Mouse (Mus musculus): ENCODE data around the gene Mast2. TPM values are rescaled to one million over a fixed set of nuclear protein-coding genes. Genes with fewer than 3 reads are reported as not detected.

Gene Mast2
- total RNA-seq, 2 experiments from 2014 or later = 102 to 104 TPM

- intact Hi-C loops (cut with DNase I) = no loop called here
- no peak for DNase-seq (ENCODE audit: low spot score in 2 of 2)
Observed at GRCm38 (mm10) chr4:116422186-116422585, 41.8 kb downstream of the Mast2 start.

- no peak for DNase-seq (ENCODE audit: low spot score in 2 of 2)
- intact Hi-C loops (cut with DNase I) = no loop called here
Observed at GRCm38 (mm10) chr4:116421170-116421569, 42.8 kb downstream of the Mast2 start.

GRCm38 (mm10) chr4:116412993-116413392 lies 51.0 kb downstream of the Mast2 start:
- intact Hi-C loops (cut with DNase I) = no loop called here
- no peak for DNase-seq (ENCODE audit: low spot score in 2 of 2)

GRCm38 (mm10) chr4:116411401-116411800 lies 52.6 kb downstream of the Mast2 start:
- peak in 1 of 2 experiments; percentile 43 for DNase-seq (ENCODE audit: low spot score in 2 of 2)
- intact Hi-C loops (cut with DNase I) = no loop called here

- intact Hi-C loops (cut with DNase I) = no loop called here
- no peak for DNase-seq (ENCODE audit: low spot score in 2 of 2)
Observed at GRCm38 (mm10) chr4:116406668-116407067, 57.3 kb downstream of the Mast2 start.

- intact Hi-C loops (cut with DNase I) = no loop called here
Observed at GRCm38 (mm10) chr4:116405955-116406351, 58.0 kb downstream of the Mast2 start.

GRCm38 (mm10) chr4:116405276-116405954 lies 58.6 kb downstream of the Mast2 start:
- intact Hi-C loops (cut with DNase I) = no loop called here
- DNase-seq (ENCODE audit: low spot score in 2 of 2) = no peak

More at GRCm38 (mm10) chr4:116405955-116406351, 58.0 kb downstream of the Mast2 start:
- peak; percentile 35 to 59 for DNase-seq (ENCODE audit: low spot score in 2 of 2)

- intact Hi-C loops (cut with DNase I) = loop anchor here (5.0 kb wide), 1 partner anchor 242 kb away; no protein-coding TSS in a partner anchor
- DNase-seq (ENCODE audit: low spot score in 2 of 2) = peak; percentile 56 to 59
Observed at GRCm38 (mm10) chr4:116403884-116404283, 60.1 kb downstream of the Mast2 start.

- intact Hi-C loops (cut with DNase I) = loop anchor here (5.0 kb wide), 1 partner anchor 240 kb away; no protein-coding TSS in a partner anchor
- no peak for DNase-seq (ENCODE audit: low spot score in 2 of 2)
Observed at GRCm38 (mm10) chr4:116402708-116403107, 61.3 kb downstream of the Mast2 start.

- no peak for DNase-seq (ENCODE audit: low spot score in 2 of 2)
- intact Hi-C loops (cut with DNase I) = loop anchor here (2.0 kb wide), 1 partner anchor 55 kb away; no protein-coding TSS in a partner anchor
Observed at GRCm38 (mm10) chr4:116398051-116398450, 65.9 kb downstream of the Mast2 start.

GRCm38 (mm10) chr4:116377973-116378667 lies 85.9 kb downstream of the Mast2 start:
- no peak for DNase-seq (ENCODE audit: low spot score in 2 of 2)
- intact Hi-C loops (cut with DNase I) = no loop called here

GRCm38 (mm10) chr4:116371676-116372075 lies 92.3 kb downstream of the Mast2 start:
- intact Hi-C loops (cut with DNase I) = no loop called here
- DNase-seq (ENCODE audit: low spot score in 2 of 2) = peak; percentile 40 to 66

- intact Hi-C loops (cut with DNase I) = no loop called here
- DNase-seq (ENCODE audit: low spot score in 2 of 2) = no peak
Observed at GRCm38 (mm10) chr4:116358099-116358498, 105.9 kb downstream of the Mast2 start.

GRCm38 (mm10) chr4:116352919-116353318 lies 111.1 kb downstream of the Mast2 start:
- intact Hi-C loops (cut with DNase I) = no loop called here

GRCm38 (mm10) chr4:116352496-116352895 lies 111.5 kb downstream of the Mast2 start:
- intact Hi-C loops (cut with DNase I) = no loop called here
- no peak for DNase-seq (ENCODE audit: low spot score in 2 of 2)

More at GRCm38 (mm10) chr4:116352919-116353318, 111.1 kb downstream of the Mast2 start:
- DNase-seq (ENCODE audit: low spot score in 2 of 2) = no peak

- DNase-seq (ENCODE audit: low spot score in 2 of 2) = peak; percentile 59 to 68
- intact Hi-C loops (cut with DNase I) = loop anchor here (2.0 to 10.0 kb wide), 4 partner anchors 57 to 193 kb away; partner anchors contain the start of gene Mast2
Observed at GRCm38 (mm10) chr4:116342119-116342518, 121.9 kb downstream of the Mast2 start.

- no peak for DNase-seq (ENCODE audit: low spot score in 2 of 2)
- intact Hi-C loops (cut with DNase I) = no loop called here
Observed at GRCm38 (mm10) chr4:116336294-116336693, 127.7 kb downstream of the Mast2 start.

GRCm38 (mm10) chr4:116329256-116329655 lies 134.7 kb downstream of the Mast2 start:
- DNase-seq (ENCODE audit: low spot score in 2 of 2) = no peak
- intact Hi-C loops (cut with DNase I) = no loop called here

- DNase-seq (ENCODE audit: low spot score in 2 of 2) = peak in 1 of 2 experiments; percentile 24
- intact Hi-C loops (cut with DNase I) = no loop called here
Observed at GRCm38 (mm10) chr4:116322127-116322526, 141.9 kb downstream of the Mast2 start.

GRCm38 (mm10) chr4:116317575-116317974 lies 146.4 kb downstream of the Mast2 start:
- intact Hi-C loops (cut with DNase I) = no loop called here
- DNase-seq (ENCODE audit: low spot score in 2 of 2) = no peak

- no peak for DNase-seq (ENCODE audit: low spot score in 2 of 2)
- intact Hi-C loops (cut with DNase I) = no loop called here
Observed at GRCm38 (mm10) chr4:116304551-116304950, 159.4 kb downstream of the Mast2 start.

Measured in left cerebral cortex, postnatal 25 days (tissue).